Mouse (Mus musculus): ENCODE data around the gene Gm49661.
A peak's percentile ranks its signal among the peaks of the same experiment; 100 is the strongest.

Gene Gm49661

GRCm38 (mm10) chr8:84982499-84983011, 13.3 kb upstream of the Gm49661 start:
- no peak for DNase-seq

GRCm38 (mm10) chr8:84981644-84982498, 12.6 kb upstream of the Gm49661 start:
- DNase-seq, result peak; percentile 69

- peak; percentile 98 for DNase-seq
Observed at GRCm38 (mm10) chr8:84980622-84981358, 11.6 kb upstream of the Gm49661 start.

GRCm38 (mm10) chr8:84979599-84980421, 10.6 kb upstream of the Gm49661 start:
- peak; percentile 98 for DNase-seq

- DNase-seq, result peak; percentile 97
Observed at GRCm38 (mm10) chr8:84978248-84978940, 9.2 kb upstream of the Gm49661 start, which contains the start of gene Junb. Gene Junb (minus strand): TSS chr8:84978718.

GRCm38 (mm10) chr8:84977435-84978247, 8.4 kb upstream of the Gm49661 start:
- DNase-seq, result peak; percentile 70

- no peak for DNase-seq
Observed at GRCm38 (mm10) chr8:84976763-84977434, 7.7 kb upstream of the Gm49661 start.

GRCm38 (mm10) chr8:84976031-84976762, 7.0 kb upstream of the Gm49661 start:
- DNase-seq, result peak; percentile 97

- peak; percentile 78 for DNase-seq
Observed at GRCm38 (mm10) chr8:84975434-84975833, 6.2 kb upstream of the Gm49661 start.

GRCm38 (mm10) chr8:84974543-84975142, 5.4 kb upstream of the Gm49661 start:
- peak; percentile 21 for DNase-seq

GRCm38 (mm10) chr8:84973803-84974542, 4.7 kb upstream of the Gm49661 start:
- peak; percentile 79 for DNase-seq

GRCm38 (mm10) chr8:84973079-84973478, 3.8 kb upstream of the Gm49661 start:
- DNase-seq, result peak; percentile 11

GRCm38 (mm10) chr8:84970913-84971312, 1.7 kb upstream of the Gm49661 start:
- DNase-seq, result peak; percentile 8

- peak; percentile 49 for DNase-seq
Observed at GRCm38 (mm10) chr8:84970135-84970790, 1.0 kb upstream of the Gm49661 start.

- peak; percentile 70 for DNase-seq
Observed at GRCm38 (mm10) chr8:84968650-84969049, 583 bp downstream of the Gm49661 start.

- DNase-seq, result no peak
Observed at GRCm38 (mm10) chr8:84967532-84968304, 1.5 kb downstream of the Gm49661 start.

- peak; percentile 20 for DNase-seq
Observed at GRCm38 (mm10) chr8:84966603-84967002, 2.6 kb downstream of the Gm49661 start.
